Mouse (Mus musculus) forebrain, embryonic 16.5 days (tissue): ENCODE results near the gene Cfap73. TPM values are rescaled to one million over a fixed set of nuclear protein-coding genes. Genes with fewer than 3 reads are reported as not detected.
A peak's percentile ranks its signal among the peaks of the same experiment; 100 is the strongest.

Source experiments
- ATAC-seq: fragments of 200-750 bp; cut with Nextera tagmentation; 2 replicates; pipeline ENCODE4 v1.8.0; 2017; ENCODE audit warnings: mild to moderate bottlenecking, moderate library complexity
- H3K27ac ChIP-seq: fragments of 300-500 bp; sonication (generic); 2 replicates; pipeline ENCODE4 v1.5.1; 2014; ENCODE audit warnings: low read length, control low read depth
- H3K27me3 ChIP-seq: fragments of 300-500 bp; sonication (generic); replicated peaks from 2 replicates; pipeline ENCODE4 v1.6.1; 2014; ENCODE audit warnings: low read length; ENCODE audit not compliant: control insufficient read depth, insufficient read depth
- H3K36me3 ChIP-seq: fragments of 300-500 bp; sonication (generic); 2 replicates; pipeline ENCODE4 v1.6.1; 2014; ENCODE audit not compliant: control insufficient read depth, insufficient read depth
- H3K4me1 ChIP-seq: fragments of 300-500 bp; sonication (generic); replicated peaks from 2 replicates; pipeline ENCODE4 v1.6.1; 2014; ENCODE audit warnings: low read length; ENCODE audit not compliant: control insufficient read depth, insufficient read depth
- H3K4me2 ChIP-seq: fragments of 300-500 bp; sonication (generic); 2 replicates; pipeline ENCODE4 v1.6.1; 2014; ENCODE audit warnings: mild to moderate bottlenecking, low read length, control low read depth
- H3K4me3 ChIP-seq: fragments of 300-500 bp; sonication (generic); replicated peaks from 2 replicates; pipeline ENCODE4 v1.5.1; 2014; ENCODE audit warnings: mild to moderate bottlenecking, low read length, control low read depth
- H3K9ac ChIP-seq: fragments of 300-500 bp; sonication (generic); replicated peaks from 2 replicates; pipeline ENCODE4 v1.6.1; 2014; ENCODE audit warnings: low read depth, low read length, control low read depth
- H3K9me3 ChIP-seq: fragments of 300-500 bp; sonication (generic); 2 replicates; pipeline ENCODE4 v1.6.1; 2016; ENCODE audit warnings: low read length; ENCODE audit not compliant: control insufficient read depth
- WGBS: fragments of 180-500 bp; shearing (Covaris S2); extraction: QIAGEN DNeasy Blood & Tissue Kit; methylation state at CpG from one replicate; pipeline ENCODE4 v1.1.7; 2014; 5-methylcytosine and 5-hydroxymethylcytosine counted together
- polyA plus RNA-seq: library from polyadenylated mRNA; unstranded; fragments of >200 nt; fragmentation: Nextera tagmentation; extraction: Ambion mirVana; gene quantifications from 2 replicates; pipeline ENCODE4 v1.2.1, GENCODE M21; 2015

The Cfap73 gene
- polyA plus RNA-seq, 1 experiment from 2014 or later, result 0.39 TPM

GRCm38 (mm10) chr5:120599625-120600024, 34.4 kb downstream of the Cfap73 start:
- Histone ChIP-seq H3K4me3 (no peak overlapping the region), H3K4me2 (no peak overlapping the region), H3K36me3 (no peaks in the 10 kb centered on the region), H3K9ac (no peak overlapping the region), H3K9me3 (no peaks in the 10 kb centered on the region), H3K27ac (no peak overlapping the region), H3K27me3 (no peaks in the 10 kb centered on the region), H3K4me1 (no peaks in the 10 kb centered on the region)
- WGBS, result 96% methylated on average over 6 of the region's 6 CpGs
- no peak for ATAC-seq

GRCm38 (mm10) chr5:120594485-120594884, 39.5 kb downstream of the Cfap73 start:
- Histone ChIP-seq H3K27me3 (no peaks in the 10 kb centered on the region), H3K9me3 (no peaks in the 10 kb centered on the region), H3K9ac (no peak overlapping the region), H3K4me2 (no peak overlapping the region), H3K36me3 (no peaks in the 10 kb centered on the region), H3K27ac (no peak overlapping the region), H3K4me3 (no peak overlapping the region), H3K4me1 (no peaks in the 10 kb centered on the region)
- no peak for ATAC-seq
- 84% methylated on average over 6 of the region's 6 CpGs for WGBS

GRCm38 (mm10) chr5:120592141-120592540, 41.9 kb downstream of the Cfap73 start:
- H3K36me3 ChIP-seq, result no peaks in the 10 kb centered on the region
- H3K9ac ChIP-seq, result no peak overlapping the region
- H3K4me2 ChIP-seq, result no peak overlapping the region
- 72% methylated on average over 7 of the region's 7 CpGs for WGBS
- no peaks in the 10 kb centered on the region for H3K27me3 ChIP-seq
- H3K9me3 ChIP-seq, result no peaks in the 10 kb centered on the region
- ATAC-seq, result no peak
- H3K27ac ChIP-seq, result no peak overlapping the region
- peaks cover 14% of the 10 kb centered on the region for H3K4me1 ChIP-seq
- no peak overlapping the region for H3K4me3 ChIP-seq

- no peak overlapping the region for H3K4me3 ChIP-seq
- no peaks in the 10 kb centered on the region for H3K36me3 ChIP-seq
- H3K9ac ChIP-seq, result no peak overlapping the region
- ATAC-seq, result no peak
- peaks cover 20% of the 10 kb centered on the region for H3K4me1 ChIP-seq
- 76% methylated on average over 16 of the region's 16 CpGs for WGBS
- H3K27me3 ChIP-seq, result no peaks in the 10 kb centered on the region
- no peak overlapping the region for H3K4me2 ChIP-seq
- H3K27ac ChIP-seq, result no peak overlapping the region
- no peaks in the 10 kb centered on the region for H3K9me3 ChIP-seq
Measured at GRCm38 (mm10) chr5:120590356-120591010, 43.6 kb downstream of the Cfap73 start.

- Histone ChIP-seq H3K9ac (peak within 1 kb of the TSS; percentile 88), H3K36me3 (no peaks in the 10 kb centered on the region), H3K9me3 (no peaks in the 10 kb centered on the region), H3K4me1 (peaks cover 20% of the 10 kb centered on the region), H3K27me3 (no peaks in the 10 kb centered on the region), H3K4me3 (peak within 1 kb of the TSS; percentile 80), H3K27ac (peak within 1 kb of the TSS; percentile 80), H3K4me2 (peak within 1 kb of the TSS; percentile 97)
- under 1% methylated on average over 35 of the region's 35 CpGs for WGBS
- ATAC-seq, result peak; percentile 98
Measured at GRCm38 (mm10) chr5:120588569-120589094, 45.4 kb downstream of the Cfap73 start, which contains the start of the genes Tpcn1 and Iqcd. Tpcn1 (minus strand) TSS chr5:120588673. Iqcd (plus strand) TSS chr5:120589016.

- H3K4me3 ChIP-seq, result peak overlapping the region; percentile 80
- peak overlapping the region; percentile 80 for H3K27ac ChIP-seq
- peak overlapping the region; percentile 97 for H3K4me2 ChIP-seq
- WGBS, result 1% methylated on average over 28 of the region's 29 CpGs
- H3K4me1 ChIP-seq, result peaks cover 20% of the 10 kb centered on the region
- peak overlapping the region; percentile 88 for H3K9ac ChIP-seq
- H3K36me3 ChIP-seq, result 0 out of 2 replicates have a peak, but pooled peaks cover under 1% of the 10 kb centered on the region
- no peaks in the 10 kb centered on the region for H3K9me3 ChIP-seq
- no peak for ATAC-seq
- H3K27me3 ChIP-seq, result no peaks in the 10 kb centered on the region
Measured at GRCm38 (mm10) chr5:120587940-120588568, 46.0 kb downstream of the Cfap73 start.

GRCm38 (mm10) chr5:120587616-120587926, 46.5 kb downstream of the Cfap73 start:
- Histone ChIP-seq H3K9ac (peak overlapping the region; percentile 88; the same call in 1 of the 2 replicates), H3K4me2 (peak overlapping the region; percentile 97), H3K9me3 (no peaks in the 10 kb centered on the region), H3K4me3 (peak overlapping the region; percentile 80), H3K27ac (no peak overlapping the region), H3K27me3 (no peaks in the 10 kb centered on the region), H3K36me3 (0 out of 2 replicates have a peak, but pooled peaks cover 2% of the 10 kb centered on the region), H3K4me1 (peaks cover 20% of the 10 kb centered on the region)
- ATAC-seq, result no peak
- WGBS, result 35% methylated on average over 9 of the region's 9 CpGs

- H3K4me3 ChIP-seq, result peak overlapping the region; percentile 80
- H3K9me3 ChIP-seq, result no peaks in the 10 kb centered on the region
- peaks cover 20% of the 10 kb centered on the region for H3K4me1 ChIP-seq
- 0 out of 2 replicates have a peak, but pooled peaks cover 2% of the 10 kb centered on the region for H3K36me3 ChIP-seq
- no peak overlapping the region for H3K27ac ChIP-seq
- no peaks in the 10 kb centered on the region for H3K27me3 ChIP-seq
- no peak for ATAC-seq
- H3K4me2 ChIP-seq, result peak overlapping the region; percentile 97
- WGBS, result 11% methylated on average over 17 of the region's 17 CpGs
- H3K9ac ChIP-seq, result peak overlapping the region; percentile 7; the same call in 1 of the 2 replicates
Measured at GRCm38 (mm10) chr5:120586741-120587615, 47.1 kb downstream of the Cfap73 start.

- no peak for ATAC-seq
- no peak overlapping the region for H3K9ac ChIP-seq
- no peak overlapping the region for H3K27ac ChIP-seq
- H3K9me3 ChIP-seq, result no peaks in the 10 kb centered on the region
- H3K27me3 ChIP-seq, result no peaks in the 10 kb centered on the region
- H3K4me2 ChIP-seq, result no peak overlapping the region
- no peak overlapping the region for H3K4me3 ChIP-seq
- H3K36me3 ChIP-seq, result 0 out of 2 replicates have a peak, but pooled peaks cover 4% of the 10 kb centered on the region
- 34% methylated on average over 15 of the region's 15 CpGs for WGBS
- H3K4me1 ChIP-seq, result peaks cover 25% of the 10 kb centered on the region
Measured at GRCm38 (mm10) chr5:120584968-120585367, 49.1 kb downstream of the Cfap73 start.
